30 mouse cellular contexts compared by ENCODE assay signal in the genomic region with DNA sequence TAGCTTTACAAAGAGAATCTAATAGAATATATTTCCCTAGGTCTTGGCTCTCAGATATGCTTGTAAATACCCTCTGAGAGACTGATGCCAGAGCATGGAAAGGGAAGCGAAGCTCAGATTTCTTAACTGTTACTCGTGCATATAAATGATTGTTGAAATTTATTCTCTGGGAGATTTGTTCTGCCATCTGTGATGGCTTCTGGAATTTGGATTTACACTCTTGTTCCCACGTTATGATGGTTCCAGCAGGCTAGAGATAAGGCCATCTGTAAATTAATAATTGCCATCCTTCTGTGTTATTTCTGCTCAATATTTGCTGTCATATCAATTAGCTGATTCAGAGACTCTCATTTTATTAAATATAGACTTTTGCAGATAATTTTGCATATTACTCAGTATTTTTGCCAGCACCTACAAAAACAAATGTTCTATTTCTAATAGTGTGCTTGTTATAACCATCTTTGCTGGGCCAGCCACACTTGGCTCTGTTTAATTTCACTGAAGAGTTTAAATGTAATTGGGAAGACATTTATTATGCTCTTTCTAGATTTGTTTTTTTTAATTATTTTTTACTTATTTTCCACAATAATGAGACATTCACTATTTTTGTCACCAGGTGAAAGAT.
DNase-seq lines count a peak whose midpoint lies in the region; ATAC-seq and TF ChIP-seq lines count a peak whose summit lies in the region.
"Had no signal": no experiment of that assay in that cellular context is flagged by ENCODE, and none has a peak within 500 bp of the region (broad histone marks: within the 10 kb centered on the region; RNA-seq: fewer than 3 reads in every experiment).

No protein-coding gene starts in this region.

- no peaks in the 10 kb centered on the region for H3K9me3 ChIP-seq in forebrain, embryonic 14.5 days (replicated peaks; ENCODE audit: control insufficient read depth, low read length)
- no peaks in the 10 kb centered on the region for H3K9me3 ChIP-seq in forebrain, embryonic 10.5 days
- H3K9me3 ChIP-seq: heart, embryonic 10.5 days; heart, embryonic 15.5 days; hindbrain, embryonic 15.5 days; kidney, embryonic 15.5 days; midbrain, embryonic 12.5 days; neural tube, embryonic 13.5 days; stomach, embryonic 15.5 days had no signal

- ATAC-seq in forebrain, embryonic 14.5 days, result peak; percentile 78
- ATAC-seq: inflammation-experienced regulatory T-cells, adult 6 months; liver, embryonic 12.5 days; liver, postnatal 0 days had no signal

- H3K9ac ChIP-seq in forebrain, embryonic 14.5 days (ENCODE audit: low read length), result no peak overlapping the region
- H3K9ac ChIP-seq: heart, embryonic 15.5 days; hindbrain, embryonic 15.5 days; kidney, embryonic 15.5 days; liver, embryonic 12.5 days; liver, postnatal 0 days; midbrain, embryonic 12.5 days; neural tube, embryonic 13.5 days; stomach, embryonic 15.5 days had no signal

- 67% methylated on average over 3 of the region's 3 CpGs for WGBS in forebrain, embryonic 14.5 days
- 81% methylated on average over 3 of the region's 3 CpGs for WGBS in forebrain, embryonic 10.5 days

- H3K36me3 ChIP-seq in forebrain, embryonic 14.5 days (ENCODE audit: control insufficient read depth, insufficient read depth, low read length), result no peaks in the 10 kb centered on the region
- H3K36me3 ChIP-seq in forebrain, embryonic 10.5 days (replicated peaks), result no peaks in the 10 kb centered on the region
- H3K36me3 ChIP-seq: G1E; heart, embryonic 10.5 days; heart, embryonic 15.5 days; hindbrain, embryonic 15.5 days; kidney, embryonic 15.5 days; liver, embryonic 12.5 days; midbrain, embryonic 12.5 days; neural tube, embryonic 13.5 days; stomach, embryonic 15.5 days had no signal

- no peak overlapping the region for H3K27ac ChIP-seq in forebrain, embryonic 14.5 days (ENCODE audit: low read depth, low read length)
- no peak overlapping the region for H3K27ac ChIP-seq in forebrain, embryonic 10.5 days
- no peak overlapping the region for H3K27ac ChIP-seq in layer of hippocampus, adult 2 months
- H3K27ac ChIP-seq: heart, embryonic 10.5 days; heart, embryonic 15.5 days; hindbrain, embryonic 15.5 days; kidney, embryonic 15.5 days; liver, embryonic 12.5 days; midbrain, embryonic 12.5 days; neural tube, embryonic 13.5 days; stomach, embryonic 15.5 days had no signal

- no peaks in the 10 kb centered on the region for H3K4me1 ChIP-seq in forebrain, embryonic 14.5 days (ENCODE audit: control insufficient read depth, insufficient read depth, low read length)
- H3K4me1 ChIP-seq in forebrain, embryonic 10.5 days, result no peaks in the 10 kb centered on the region
- H3K4me1 ChIP-seq: heart, embryonic 10.5 days; heart, embryonic 15.5 days; hindbrain, embryonic 15.5 days; kidney, embryonic 15.5 days; liver, embryonic 12.5 days; midbrain, embryonic 12.5 days; neural tube, embryonic 13.5 days; stomach, embryonic 15.5 days had no signal

- H3K27me3 ChIP-seq in forebrain, embryonic 14.5 days (replicated peaks; ENCODE audit: control insufficient read depth, insufficient read depth, low read length), result no peaks in the 10 kb centered on the region
- no peaks in the 10 kb centered on the region for H3K27me3 ChIP-seq in forebrain, embryonic 10.5 days (ENCODE audit: poor library complexity, severe bottlenecking)
- H3K27me3 ChIP-seq: heart, embryonic 15.5 days; hindbrain, embryonic 15.5 days; kidney, embryonic 15.5 days; liver, embryonic 12.5 days; midbrain, embryonic 12.5 days; neural tube, embryonic 13.5 days; stomach, embryonic 15.5 days had no signal

- H3K4me3 ChIP-seq in forebrain, embryonic 14.5 days (ENCODE audit: low read depth, low read length), result no peak overlapping the region
- H3K4me3 ChIP-seq in forebrain, embryonic 10.5 days, result no peak overlapping the region
- H3K4me3 ChIP-seq in layer of hippocampus, adult 2 months, result no peak overlapping the region
- H3K4me3 ChIP-seq: erythroblast, embryonic 14.5 days; heart, embryonic 10.5 days; heart, embryonic 15.5 days; hindbrain, embryonic 15.5 days; kidney, embryonic 15.5 days; liver, embryonic 12.5 days; midbrain, embryonic 12.5 days; neural tube, embryonic 13.5 days; stomach, embryonic 15.5 days had no signal

- no peak for TF ChIP-seq POLR2A in brain, embryonic 14.5 days (IDR thresholded peaks at IDR 0.05; ENCODE audit: borderline replicate concordance, extremely low read depth, insufficient read depth, insufficient read length, poor library complexity, severe bottlenecking)

- intact Hi-C loops in heart, postnatal 25 days (cut with DNase I), result no loop called here

- no peak overlapping the region for H3K4me2 ChIP-seq in forebrain, embryonic 14.5 days (ENCODE audit: low read length)
- H3K4me2 ChIP-seq: heart, embryonic 15.5 days; hindbrain, embryonic 15.5 days; kidney, embryonic 15.5 days; liver, embryonic 12.5 days; midbrain, embryonic 12.5 days; neural tube, embryonic 13.5 days; stomach, embryonic 15.5 days had no signal

- peak; percentile 70 for DNase-seq in forebrain, embryonic 14.5 days (ENCODE audit: low spot score)
- no peak for DNase-seq in forebrain, embryonic 10.5 days (ENCODE audit: extremely low spot score, low spot score)
- peak; percentile 74 for DNase-seq in brain, embryonic 14.5 days (ENCODE audit: low read depth)
- DNase-seq in layer of hippocampus, adult 2 months (ENCODE audit: low spot score in 2 of 2), result peak; percentile 58 to 83
- DNase-seq in telencephalon, adult 2 months (ENCODE audit: low read depth, low spot score), result peak; percentile 43
- DNase-seq in right cerebral cortex, postnatal 36 days (ENCODE audit: low spot score in 2 of 2), result no peak
- DNase-seq in heart, postnatal 25 days (ENCODE audit: low spot score), result no peak
- DNase-seq: adrenal gland, adult 8-10 months; cerebellum, adult 18-20 months; cerebellum, postnatal 10 days; gastrocnemius, postnatal 14 days; heart, adult 11 months; heart, postnatal 4 days; kidney, adult 18-20 months; kidney, postnatal 25 days; left cerebral cortex, postnatal 4 days; liver, postnatal 0 days; lung, postnatal 36 days; thymus, postnatal 14 days had no signal

- no peak for TF ChIP-seq CTCF in brain, embryonic 14.5 days (IDR thresholded peaks at IDR 0.05; ENCODE audit: borderline replicate concordance, extremely low read depth, insufficient read depth, insufficient read length)
- no peak for TF ChIP-seq CTCF in layer of hippocampus, adult 2 months (conservative IDR thresholded peaks at IDR 0.05)

Comparison
In these comparisons a context has a peak if more than half of its experiments do, and no peak if none do; other contexts are left out.
1. DNase-seq: peak in forebrain, embryonic 14.5 days (single experiment), brain, embryonic 14.5 days (single experiment), layer of hippocampus, adult 2 months (2 of 2) and telencephalon, adult 2 months (single experiment); none in forebrain, embryonic 10.5 days (single experiment), right cerebral cortex, postnatal 36 days (0 of 2) and heart, postnatal 25 days (single experiment).